Mouse (Mus musculus) thymus, adult 2 months (tissue): ENCODE data around the gene Jdp2.

Experiments
- CTCF ChIP-seq: fragments of 200-500 bp; IDR thresholded peaks from 2 replicates; pipeline ENCODE4 v1.5.1; 2012; ENCODE audit warnings: mild to moderate bottlenecking, control low read depth, low read length, moderate library complexity, borderline replicate concordance; ENCODE audit not compliant: control insufficient read depth, poor library complexity, insufficient read depth; ENCODE audit errors: extremely low read depth
- POLR2A ChIP-seq: fragments of 200-500 bp; IDR thresholded peaks from 2 replicates; pipeline ENCODE4 v1.6.1; 2012; ENCODE audit warnings: mild to moderate bottlenecking, low read length, control low read depth, moderate library complexity; ENCODE audit not compliant: control insufficient read depth, poor library complexity, insufficient read depth; ENCODE audit errors: extremely low read depth

DNA sequence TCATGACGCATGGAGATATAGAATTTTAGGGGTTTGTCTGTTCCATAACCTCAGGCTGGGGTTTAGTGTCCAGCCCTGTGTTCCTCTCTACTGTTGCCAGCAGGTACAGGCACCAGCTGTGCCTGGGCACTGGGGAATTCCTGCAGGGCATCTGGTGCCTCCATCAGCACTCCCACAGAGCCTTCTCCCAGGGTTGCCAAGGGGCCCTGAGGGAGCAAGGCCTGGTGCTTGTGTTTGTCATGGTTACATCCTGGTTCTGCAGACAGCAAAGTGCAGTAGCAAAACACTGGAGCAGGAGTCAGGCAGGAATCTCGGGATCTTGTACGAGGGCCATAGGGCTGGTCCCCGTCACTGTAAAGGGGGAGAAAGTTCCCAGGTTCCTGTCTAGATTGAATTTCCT lies 22.8 kb downstream of the Jdp2 start:
- TF ChIP-seq POLR2A (no peak), CTCF (no peak)
